Mouse (Mus musculus): ENCODE results near the gene Gpr33.

The Gpr33 gene

DNA sequence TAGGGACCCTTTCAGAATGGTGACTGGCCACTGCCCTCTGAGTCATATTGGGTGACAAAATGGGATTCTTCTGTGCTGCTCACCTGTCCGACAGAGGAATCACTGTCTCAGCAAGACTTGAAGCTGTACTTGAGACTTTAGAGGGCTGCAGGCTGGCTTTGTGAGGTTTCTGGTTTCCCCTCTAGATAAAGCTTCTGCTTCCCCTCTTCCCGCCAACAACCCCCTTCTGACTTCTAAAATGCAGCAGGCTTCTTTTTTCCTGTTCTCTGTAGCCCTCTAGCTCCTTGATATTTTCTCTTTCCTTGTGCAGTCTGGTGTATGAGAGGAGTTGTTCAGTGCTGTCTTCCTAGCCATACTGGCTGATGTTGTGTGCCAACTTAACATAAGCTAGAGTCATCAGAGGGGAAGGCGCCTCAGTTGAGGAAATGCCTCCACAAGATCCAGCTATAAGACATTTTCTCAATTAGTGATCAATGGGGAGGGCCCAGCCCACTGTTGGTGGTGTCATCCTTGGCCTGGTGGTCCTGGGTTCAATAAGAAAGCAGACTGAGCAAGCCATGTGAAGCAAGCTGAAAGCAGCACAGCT lies 42.6 kb downstream of the Gpr33 start:
- DNase-seq = no peak

DNA sequence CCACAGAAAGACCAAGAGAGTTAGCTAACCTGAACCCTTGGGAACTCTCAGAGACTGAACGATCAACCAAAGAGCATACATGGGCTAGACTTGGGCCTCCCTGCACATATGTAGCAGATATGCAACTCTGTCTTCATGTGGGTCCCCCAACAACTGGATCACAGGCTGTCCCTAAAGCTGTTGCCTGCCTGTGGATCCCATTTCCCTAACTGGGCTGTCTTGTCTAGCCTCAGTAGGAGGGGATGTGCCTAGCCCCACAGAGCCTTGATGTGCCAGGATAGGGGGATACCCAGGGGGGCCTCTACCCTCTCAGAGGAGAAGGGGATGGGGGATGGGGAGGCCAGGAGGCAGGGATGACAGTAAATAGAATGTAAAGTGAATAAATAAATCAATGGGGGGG lies 44.2 kb downstream of the Gpr33 start:
- no peak for DNase-seq

DNA sequence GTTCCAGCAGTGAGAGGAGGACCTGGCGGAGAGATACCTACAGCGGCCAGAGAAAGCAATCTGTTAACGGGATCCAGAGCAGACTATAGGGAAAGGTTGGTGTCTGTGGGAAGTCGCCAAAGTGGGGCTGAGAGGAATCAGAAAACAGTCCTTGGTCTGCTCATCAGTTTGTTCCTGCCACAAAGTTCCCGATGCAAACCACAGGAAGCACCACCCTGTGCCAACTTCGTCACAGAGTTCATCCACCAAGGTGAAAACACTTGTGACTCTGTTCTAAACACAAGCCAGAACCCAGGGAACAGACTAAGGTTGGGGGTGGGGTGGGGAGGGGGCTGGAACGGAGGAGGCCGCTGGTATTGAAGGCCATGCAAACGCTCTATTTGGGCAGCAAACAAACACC lies 51.3 kb downstream of the Gpr33 start:
- no peak for DNase-seq

DNA sequence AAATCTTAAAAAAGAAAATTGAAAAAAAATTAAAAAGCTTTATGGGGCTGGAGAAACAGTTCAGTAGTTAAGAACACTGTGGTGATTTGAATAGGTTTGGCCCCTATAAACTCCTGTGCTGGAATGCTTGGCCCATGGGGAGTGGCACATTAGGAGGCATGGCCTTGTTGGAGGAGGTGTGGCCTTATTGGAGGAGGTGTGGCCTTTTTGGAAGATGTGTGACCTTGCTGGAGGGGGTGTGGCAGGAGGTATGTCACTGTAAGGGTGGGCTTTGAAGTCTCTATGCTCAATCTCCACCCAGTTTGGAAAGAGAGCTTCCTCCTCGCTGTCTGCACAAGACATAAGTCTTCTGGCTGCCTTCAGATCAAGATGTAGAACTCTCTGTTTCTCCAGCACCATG lies 53.5 kb downstream of the Gpr33 start:
- DNase-seq = no peak

Data from kidney, postnatal 36 days (tissue).